Mouse (Mus musculus) heart, embryonic 16.5 days (tissue): ENCODE data around the gene Susd6. TPM values are rescaled to one million over a fixed set of nuclear protein-coding genes. Genes with fewer than 3 reads are reported as not detected.
"Not testable (repeated sequence)": the region's sequence is repeated elsewhere in the genome, so short reads cannot be mapped to it uniquely, and the experiment has no call there.

Experiments
- ATAC-seq: fragments of 200-750 bp; cut with Nextera tagmentation; replicated peaks from 2 replicates; pipeline ENCODE4 v1.8.0; 2017; ENCODE audit warnings: moderate number of reproducible peaks; ENCODE audit not compliant: insufficient read depth, low FRiP score; ENCODE audit errors: extremely low read depth
- H3K27ac ChIP-seq: fragments of 300-500 bp; sonication (generic); 2 replicates; pipeline ENCODE4 v1.5.1; 2014; ENCODE audit warnings: mild to moderate bottlenecking, low read length, control low read depth, moderate library complexity
- H3K27me3 ChIP-seq: fragments of 300-500 bp; sonication (generic); 2 replicates; pipeline ENCODE4 v1.6.1; 2014; ENCODE audit warnings: low read length, mixed read lengths; ENCODE audit not compliant: control insufficient read depth, insufficient read depth
- H3K36me3 ChIP-seq: fragments of 300-500 bp; sonication (generic); 2 replicates; pipeline ENCODE4 v1.6.1; 2014; ENCODE audit not compliant: control insufficient read depth, insufficient read depth
- H3K4me1 ChIP-seq: fragments of 300-500 bp; sonication (generic); 2 replicates; pipeline ENCODE4 v1.6.1; 2014; ENCODE audit warnings: low read length, mixed read lengths; ENCODE audit not compliant: control insufficient read depth, insufficient read depth
- H3K4me2 ChIP-seq: fragments of 300-500 bp; sonication (generic); 2 replicates; pipeline ENCODE4 v1.6.1; 2014; ENCODE audit warnings: low read depth, mild to moderate bottlenecking, control low read depth, low read length
- H3K4me3 ChIP-seq: fragments of 300-500 bp; sonication (generic); 2 replicates; pipeline ENCODE4 v1.5.1; 2014; ENCODE audit warnings: mild to moderate bottlenecking, control low read depth, low read length
- H3K9ac ChIP-seq: fragments of 300-500 bp; sonication (generic); 2 replicates; pipeline ENCODE4 v1.6.1; 2014; ENCODE audit warnings: low read length, control low read depth
- H3K9me3 ChIP-seq: fragments of 300-500 bp; sonication (generic); replicated peaks from 2 replicates; pipeline ENCODE4 v1.6.1; 2016; ENCODE audit warnings: low read length; ENCODE audit not compliant: control insufficient read depth
- WGBS: fragments of 180-500 bp; shearing (Covaris S2); extraction: QIAGEN DNeasy Blood & Tissue Kit; methylation state at CpG from one replicate; pipeline ENCODE4 v1.1.7; 2014; 5-methylcytosine and 5-hydroxymethylcytosine counted together
- polyA plus RNA-seq: library from polyadenylated mRNA; unstranded; fragments of >200 nt; fragmentation: Nextera tagmentation; extraction: Ambion mirVana; gene quantifications from 2 replicates; pipeline ENCODE4 v1.2.1, GENCODE M21; 2015

Susd6 gene
- polyA plus RNA-seq, 1 experiment from 2014 or later: 19.4 TPM

DNA sequence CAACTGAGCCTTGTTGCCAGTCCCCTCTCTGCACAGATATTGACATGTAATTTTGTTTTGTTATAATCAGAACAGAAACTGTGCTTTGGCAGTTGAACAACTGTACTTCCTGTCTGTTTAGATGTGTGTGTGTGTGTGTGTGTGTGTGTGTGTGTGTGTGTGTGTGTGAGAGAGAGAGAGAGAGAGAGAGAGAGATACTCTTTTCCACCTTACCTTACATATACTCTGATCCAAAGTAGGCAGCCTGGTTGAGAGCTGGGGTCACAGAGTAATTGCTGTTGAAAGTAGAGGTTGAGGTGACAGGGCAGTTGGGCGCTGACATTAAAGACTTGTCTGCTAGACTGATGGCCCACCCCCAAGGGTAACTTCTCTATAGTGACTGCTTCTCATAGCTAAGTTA is 25.0 kb downstream of the Susd6 start:
- peaks cover 64% of the 10 kb centered on the region for H3K4me1 ChIP-seq
- no peaks in the 10 kb centered on the region for H3K9me3 ChIP-seq
- peak overlapping the region; percentile 4; the same call in 1 of the 2 replicates for H3K27ac ChIP-seq
- no peaks in the 10 kb centered on the region for H3K36me3 ChIP-seq
- no peak overlapping the region for H3K9ac ChIP-seq
- WGBS: 31% methylated on average over 1 of the region's 1 CpGs
- H3K4me2 ChIP-seq: no peak overlapping the region
- H3K27me3 ChIP-seq: no peaks in the 10 kb centered on the region
- no peak for ATAC-seq
- H3K4me3 ChIP-seq: no peak overlapping the region

- WGBS: 36% methylated on average over 3 of the region's 3 CpGs
Measured at GRCm38 (mm10) chr12:80815893-80816292, 25.6 kb downstream of the Susd6 start.

DNA sequence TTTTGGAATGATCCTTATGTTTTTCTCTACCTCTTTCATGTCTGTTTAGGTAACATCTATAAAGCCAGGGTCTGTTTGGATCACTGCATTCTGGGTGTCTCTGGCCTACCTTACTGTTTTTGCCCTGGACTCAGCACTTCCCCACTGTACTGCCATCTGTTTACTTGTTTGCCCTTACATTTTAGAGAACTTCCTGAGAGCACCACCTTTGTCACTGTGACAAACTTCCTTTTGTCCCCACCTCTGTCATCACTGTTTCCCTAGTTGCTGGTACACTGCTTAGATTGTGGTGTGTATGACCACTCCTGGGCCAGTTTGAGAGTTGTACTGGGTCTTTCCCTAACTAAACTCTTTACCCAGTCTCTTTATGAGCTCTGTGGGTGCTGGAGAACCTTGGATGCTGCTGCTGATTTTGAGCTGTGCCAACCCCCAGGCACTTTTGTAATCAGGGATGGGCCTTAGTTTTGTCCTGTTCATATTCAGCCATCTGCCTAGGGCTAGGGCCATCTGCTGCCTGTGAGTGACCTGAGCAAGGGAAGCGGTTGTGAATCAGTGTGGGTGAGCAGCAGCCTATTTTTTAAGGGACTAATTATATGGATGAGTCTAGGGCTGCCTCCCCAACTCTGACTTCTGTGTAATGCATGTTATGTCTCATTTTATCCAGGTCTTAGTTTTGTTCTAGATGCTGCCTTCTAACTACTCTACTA is 26.2 kb downstream of the Susd6 start:
- Histone ChIP-seq H3K27me3 (no peaks in the 10 kb centered on the region), H3K36me3 (no peaks in the 10 kb centered on the region), H3K27ac (peak overlapping the region; percentile 19; the same call in 1 of the 2 replicates), H3K9me3 (no peaks in the 10 kb centered on the region), H3K4me2 (no peak overlapping the region), H3K9ac (no peak overlapping the region), H3K4me3 (no peak overlapping the region), H3K4me1 (peaks cover 68% of the 10 kb centered on the region)
- 70% methylated on average over 1 of the region's 1 CpGs for WGBS
- ATAC-seq: no peak

More at GRCm38 (mm10) chr12:80815893-80816292, 25.6 kb downstream of the Susd6 start:
- Histone ChIP-seq H3K27me3 (no peaks in the 10 kb centered on the region), H3K9me3 (no peaks in the 10 kb centered on the region), H3K9ac (no peak overlapping the region), H3K27ac (peak overlapping the region; percentile 4; the same call in 1 of the 2 replicates), H3K4me3 (no peak overlapping the region), H3K4me2 (no peak overlapping the region), H3K36me3 (no peaks in the 10 kb centered on the region), H3K4me1 (peaks cover 63% of the 10 kb centered on the region)
- no peak for ATAC-seq

- Histone ChIP-seq H3K4me1 (peaks cover 64% of the 10 kb centered on the region), H3K27ac (no peak overlapping the region; the same call in 1 of the 2 replicates), H3K9ac (no peak overlapping the region), H3K27me3 (no peaks in the 10 kb centered on the region), H3K4me3 (no peak overlapping the region), H3K4me2 (no peak overlapping the region), H3K36me3 (no peaks in the 10 kb centered on the region), H3K9me3 (no peaks in the 10 kb centered on the region)
- ATAC-seq: no peak
Measured at GRCm38 (mm10) chr12:80817697-80818235, 27.5 kb downstream of the Susd6 start.

DNA sequence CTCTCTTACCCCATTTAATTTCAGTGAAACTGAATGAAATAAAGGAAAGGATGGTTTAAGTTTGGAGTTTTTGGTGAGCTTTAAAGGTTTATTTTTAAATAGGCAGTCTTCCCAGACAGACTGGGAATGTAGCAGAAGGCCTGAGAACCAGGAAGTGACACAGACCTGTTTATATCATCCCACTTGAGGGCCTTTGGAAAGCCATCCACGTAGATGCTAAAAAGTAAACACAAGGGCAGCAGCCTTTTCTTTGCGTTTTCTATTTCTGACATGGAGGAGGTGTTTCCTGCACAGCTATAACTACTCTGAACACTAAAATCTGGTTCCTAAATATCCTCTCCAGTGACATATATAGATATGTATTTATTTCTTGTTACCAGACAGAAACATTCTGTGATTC is 28.7 kb downstream of the Susd6 start:
- H3K4me2 ChIP-seq, H3K27me3 ChIP-seq, ATAC-seq, H3K9ac ChIP-seq, H3K9me3 ChIP-seq, H3K27ac ChIP-seq, H3K4me3 ChIP-seq, H3K36me3 ChIP-seq: not testable (repeated sequence)
- H3K4me1 ChIP-seq: peaks cover 64% of the 10 kb centered on the region
- WGBS: 28% methylated on average over 2 of the region's 2 CpGs

GRCm38 (mm10) chr12:80821312-80822007 is 31.1 kb downstream of the Susd6 start:
- no peaks in the 10 kb centered on the region for H3K9me3 ChIP-seq
- no peak overlapping the region for H3K4me2 ChIP-seq
- H3K4me3 ChIP-seq: no peak overlapping the region
- H3K9ac ChIP-seq: no peak overlapping the region
- no peaks in the 10 kb centered on the region for H3K27me3 ChIP-seq
- H3K27ac ChIP-seq: peak overlapping the region; percentile 55
- no peaks in the 10 kb centered on the region for H3K36me3 ChIP-seq
- WGBS: 44% methylated on average over 4 of the region's 4 CpGs
- H3K4me1 ChIP-seq: peaks cover 51% of the 10 kb centered on the region
- peak; percentile 30; the same call in 1 of the 2 replicates for ATAC-seq

- Histone ChIP-seq H3K27ac (no peak overlapping the region), H3K4me1 (peaks cover 46% of the 10 kb centered on the region)
- 92% methylated on average over 7 of the region's 7 CpGs for WGBS
Measured at GRCm38 (mm10) chr12:80822533-80822932, 32.2 kb downstream of the Susd6 start.

DNA sequence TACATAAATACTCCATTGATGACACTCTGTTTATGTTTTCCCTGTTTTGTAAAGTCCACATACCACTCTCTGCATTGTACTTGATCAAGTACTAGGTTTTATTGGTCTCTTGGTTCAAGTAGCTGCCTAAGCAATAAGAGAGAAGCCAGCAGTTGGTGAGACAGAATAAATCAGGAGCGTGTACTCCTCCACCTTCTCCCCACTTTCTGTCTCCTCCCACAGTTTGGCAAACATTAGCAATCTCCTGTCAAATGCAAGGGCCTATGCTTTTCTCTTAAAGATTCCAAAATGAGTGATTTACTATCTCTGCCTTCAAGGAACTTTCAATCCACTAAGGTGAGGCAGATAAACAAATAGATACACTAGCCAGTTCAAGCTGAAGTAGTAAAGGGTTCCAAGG is 33.9 kb downstream of the Susd6 start:
- ATAC-seq: no peak
- Histone ChIP-seq H3K4me3 (no peak overlapping the region), H3K27me3 (no peaks in the 10 kb centered on the region), H3K36me3 (no peaks in the 10 kb centered on the region), H3K4me1 (peaks cover 42% of the 10 kb centered on the region), H3K4me2 (no peak overlapping the region), H3K27ac (no peak overlapping the region), H3K9ac (no peak overlapping the region), H3K9me3 (no peaks in the 10 kb centered on the region)
- 58% methylated on average over 1 of the region's 1 CpGs for WGBS

More at GRCm38 (mm10) chr12:80822533-80822932, 32.2 kb downstream of the Susd6 start:
- no peaks in the 10 kb centered on the region for H3K27me3 ChIP-seq
- H3K36me3 ChIP-seq: no peaks in the 10 kb centered on the region
- H3K4me2 ChIP-seq: no peak overlapping the region
- no peak for ATAC-seq
- no peak overlapping the region for H3K4me3 ChIP-seq
- H3K9me3 ChIP-seq: no peaks in the 10 kb centered on the region
- no peak overlapping the region for H3K9ac ChIP-seq

- peak overlapping the region; percentile 16; the same call in 1 of the 2 replicates for H3K27ac ChIP-seq
- no peaks in the 10 kb centered on the region for H3K36me3 ChIP-seq
- no peaks in the 10 kb centered on the region for H3K27me3 ChIP-seq
- ATAC-seq: no peak
- H3K4me3 ChIP-seq: no peak overlapping the region
- WGBS: 49% methylated on average over 1 of the region's 1 CpGs
- peaks cover 40% of the 10 kb centered on the region for H3K4me1 ChIP-seq
- no peaks in the 10 kb centered on the region for H3K9me3 ChIP-seq
- H3K4me2 ChIP-seq: no peak overlapping the region
- no peak overlapping the region for H3K9ac ChIP-seq
Measured at GRCm38 (mm10) chr12:80826423-80826822, 36.1 kb downstream of the Susd6 start.
